Mouse (Mus musculus) embryo, embryonic 11 days (tissue): ENCODE results near the gene Hivep2.

Experiments used
- DNase-seq: peaks from one replicate; pipeline ENCODE4 v3.0.0-alpha.2; 2015

Gene Hivep2

DNA sequence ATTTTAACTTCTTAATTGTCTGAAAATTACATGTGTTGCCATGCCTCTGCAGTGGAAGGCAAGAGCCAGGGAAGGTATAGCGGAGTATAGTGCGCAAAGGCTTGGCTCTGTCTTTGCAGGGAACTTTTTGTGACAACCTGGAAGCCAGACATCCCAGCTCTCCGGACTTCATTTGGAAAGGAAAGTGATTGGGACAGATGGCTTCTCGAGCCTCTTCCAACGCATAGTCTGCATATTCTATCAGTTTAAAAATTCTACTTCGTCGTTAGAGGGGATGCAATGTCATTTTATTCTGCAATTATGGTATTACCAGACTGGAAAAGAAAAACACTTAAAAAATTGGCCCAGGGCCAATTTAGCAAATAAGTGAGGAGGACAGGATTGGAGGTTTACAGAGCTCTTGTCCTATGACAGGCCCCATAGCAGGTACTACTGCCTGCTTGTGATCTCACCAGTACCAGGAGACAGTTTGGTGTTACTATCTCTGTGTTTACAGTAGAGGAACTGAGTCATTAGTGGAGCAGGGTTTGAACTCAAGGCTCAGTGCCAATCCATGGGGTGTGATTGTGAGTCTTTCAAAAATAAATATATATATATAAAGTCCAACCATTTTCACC lies 7.8 kb downstream of the Hivep2 start:
- DNase-seq = no peak

DNA sequence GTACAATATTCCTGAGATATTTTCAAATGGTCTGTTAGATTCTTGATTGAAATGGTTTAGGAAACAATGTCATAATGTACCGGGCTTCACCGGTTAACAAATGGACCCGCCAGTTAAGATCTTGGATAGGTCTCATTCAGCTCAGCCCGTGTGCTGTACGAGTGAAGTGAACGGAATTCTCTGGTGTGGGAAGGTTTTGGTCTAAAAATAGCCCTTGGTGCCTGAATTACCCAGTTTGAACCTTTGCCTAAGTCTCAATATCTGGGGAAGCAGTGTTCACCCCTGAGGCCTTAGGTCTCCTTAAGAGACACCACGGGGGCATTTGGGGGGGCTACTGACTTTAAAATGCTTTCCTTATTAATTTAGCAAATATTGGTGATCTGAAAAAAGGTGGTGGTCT lies 8.6 kb downstream of the Hivep2 start:
- no peak for DNase-seq

DNA sequence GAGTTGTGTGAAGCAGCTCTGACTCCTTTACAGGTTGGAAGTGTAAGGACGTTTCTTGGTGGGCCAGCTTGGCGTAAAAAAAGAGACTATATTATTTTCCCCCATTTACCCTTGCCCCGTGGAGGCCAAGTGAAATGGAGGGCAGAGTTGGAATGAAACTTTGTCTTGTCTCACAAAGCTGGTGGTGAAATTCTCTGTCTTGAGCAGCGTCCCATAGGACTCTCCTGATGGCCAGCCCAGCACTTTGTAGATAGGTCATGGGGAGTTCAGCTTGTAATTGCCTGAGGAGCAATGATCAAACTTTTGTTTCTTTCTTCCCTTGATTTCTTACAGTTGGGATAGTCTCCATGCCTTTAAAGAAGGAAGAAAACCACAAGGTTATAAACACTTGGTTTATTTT lies 10.0 kb downstream of the Hivep2 start:
- DNase-seq = no peak

DNA sequence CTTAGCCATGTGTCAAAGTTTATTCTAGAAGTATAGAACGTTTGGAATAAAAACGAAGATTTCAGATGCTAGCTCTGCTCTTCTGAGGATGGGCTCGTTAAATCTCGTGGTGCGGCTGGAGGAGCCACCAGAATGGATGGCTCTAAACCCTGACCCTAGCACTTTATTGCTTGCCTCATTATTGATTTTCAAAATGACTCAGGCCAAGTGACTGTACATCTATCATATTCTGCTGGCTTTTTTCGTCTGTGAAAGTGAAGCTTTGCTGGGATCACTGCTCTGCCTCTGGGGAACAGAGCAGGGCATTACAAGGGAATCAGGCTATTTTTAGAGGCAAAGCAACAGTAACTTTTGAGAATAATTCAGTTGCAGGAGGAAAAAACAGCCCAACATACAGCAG lies 10.4 kb downstream of the Hivep2 start:
- no peak for DNase-seq

DNA sequence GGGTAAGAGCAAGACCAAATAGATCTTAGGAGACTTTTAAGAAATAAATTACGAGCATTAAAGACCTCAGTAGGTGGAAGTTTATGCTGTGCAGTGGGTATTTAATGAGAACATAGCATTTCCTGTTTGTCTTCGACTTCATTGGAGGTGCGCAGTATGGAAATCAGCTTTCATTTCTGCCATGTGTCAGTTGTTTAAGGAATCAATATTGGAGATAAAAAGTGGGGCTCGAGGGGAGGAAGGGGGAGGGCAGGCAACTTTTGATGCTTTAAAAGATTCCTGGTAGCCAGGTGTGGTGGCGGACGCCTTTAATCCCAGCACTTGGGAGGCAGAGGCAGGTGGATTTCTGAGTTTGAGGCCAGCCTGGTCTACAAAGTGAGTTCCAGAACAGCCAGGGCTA lies 16.4 kb downstream of the Hivep2 start:
- DNase-seq = no peak

DNA sequence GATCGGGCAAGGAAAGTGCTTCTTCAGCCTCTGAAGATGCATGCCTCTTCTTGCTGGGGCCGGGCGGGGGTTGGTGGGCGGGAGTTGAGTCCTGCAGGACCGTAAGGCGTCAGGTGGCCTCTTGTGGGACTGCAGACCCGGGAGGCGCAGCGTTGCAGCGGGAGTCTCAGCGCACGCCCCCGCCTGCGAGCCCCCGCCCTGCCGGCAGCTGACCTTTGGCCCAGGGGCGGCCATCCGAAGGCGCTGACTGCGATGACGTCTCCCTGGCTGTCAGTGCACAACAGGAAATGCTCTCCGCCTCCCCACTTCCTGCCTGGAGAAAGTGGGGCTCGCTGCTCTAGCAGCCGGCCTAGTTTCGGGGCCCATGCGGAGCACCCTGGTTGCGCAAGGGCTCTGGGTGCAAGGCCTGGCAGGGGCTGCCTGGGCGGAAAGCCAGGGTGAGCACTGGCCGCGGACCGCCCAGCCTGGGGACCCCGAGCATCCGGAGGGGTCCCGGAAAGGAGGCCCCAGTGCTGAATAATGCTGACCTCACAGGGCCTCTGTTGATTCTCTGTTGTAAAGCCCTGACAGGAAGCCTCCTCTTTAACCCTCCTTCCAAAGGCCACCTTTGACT lies 17.0 kb downstream of the Hivep2 start:
- DNase-seq = peak; percentile 84

DNA sequence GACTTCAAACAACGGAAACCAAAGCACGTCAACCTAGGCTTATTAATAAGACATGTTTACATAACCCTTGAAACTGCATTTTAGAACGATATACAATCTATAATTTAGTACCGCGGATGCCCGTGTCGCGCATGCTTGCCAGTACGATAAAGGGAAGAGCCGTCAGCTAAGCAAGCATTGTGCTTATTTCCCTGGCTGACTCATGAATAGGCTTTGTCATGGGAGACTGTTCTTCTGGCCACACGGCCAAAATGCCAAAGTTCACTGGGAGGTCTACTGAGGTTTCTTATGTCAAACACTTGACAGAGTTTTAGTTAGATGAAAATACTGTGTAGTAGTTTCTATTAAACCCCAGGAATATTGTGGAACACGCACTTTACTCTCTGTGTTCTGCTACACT lies 17.8 kb downstream of the Hivep2 start:
- DNase-seq = peak; percentile 49

DNA sequence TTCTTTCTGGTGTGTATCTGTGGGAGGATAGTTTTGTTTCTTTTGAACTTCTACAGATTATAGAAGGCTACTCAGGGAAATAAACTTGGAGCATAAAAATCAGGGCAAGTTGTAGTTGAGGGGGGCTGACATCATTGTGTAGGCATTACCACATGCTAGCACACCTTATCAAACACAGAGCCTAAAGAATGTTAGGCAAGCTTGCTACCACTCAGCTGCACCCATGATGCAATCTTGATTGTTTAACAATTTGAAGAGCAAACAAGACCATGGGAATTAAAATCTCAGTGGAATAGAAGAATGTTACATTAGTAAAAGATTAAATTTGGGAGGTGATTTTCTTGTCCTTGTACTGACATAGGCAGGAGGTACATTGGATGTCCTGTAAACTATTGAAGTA lies 18.4 kb downstream of the Hivep2 start:
- DNase-seq = no peak

DNA sequence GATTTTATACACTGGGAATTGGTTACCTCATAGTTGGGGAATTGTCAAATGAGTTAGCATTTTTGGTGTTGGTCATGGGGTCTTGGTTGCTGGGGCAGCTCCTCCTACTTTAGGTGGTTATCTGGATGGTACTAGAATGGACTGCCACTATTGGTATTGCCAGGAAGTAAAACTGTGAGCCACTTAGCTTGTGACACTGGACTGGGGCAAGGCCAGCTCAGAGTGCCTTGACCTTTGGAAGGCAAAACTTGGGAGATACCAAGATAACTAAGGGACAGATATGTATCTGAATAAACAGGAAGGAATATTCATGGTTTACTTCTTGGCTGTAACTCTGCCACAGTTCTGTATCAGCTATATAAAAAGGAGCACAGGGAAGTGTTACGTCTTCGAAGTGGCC lies 20.7 kb downstream of the Hivep2 start:
- DNase-seq = no peak

DNA sequence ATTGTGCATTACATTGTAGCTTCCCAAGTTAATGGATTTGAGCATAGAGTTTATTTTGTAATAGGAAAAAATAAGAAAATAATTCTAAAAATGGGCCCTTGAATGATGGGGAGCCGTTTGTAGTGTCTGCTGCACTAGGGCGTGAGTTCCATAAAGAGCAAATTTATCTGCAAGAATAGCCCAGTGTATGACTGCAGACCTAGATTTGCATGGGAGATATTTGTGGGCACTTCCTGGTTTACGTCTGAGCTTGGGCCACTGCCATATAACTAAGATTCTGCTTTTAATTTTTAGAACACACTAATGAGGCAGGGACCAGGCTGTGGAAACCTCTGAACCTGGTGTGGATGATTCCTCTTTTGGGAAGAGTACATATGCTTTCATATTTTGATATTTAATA lies 21.5 kb downstream of the Hivep2 start:
- no peak for DNase-seq

DNA sequence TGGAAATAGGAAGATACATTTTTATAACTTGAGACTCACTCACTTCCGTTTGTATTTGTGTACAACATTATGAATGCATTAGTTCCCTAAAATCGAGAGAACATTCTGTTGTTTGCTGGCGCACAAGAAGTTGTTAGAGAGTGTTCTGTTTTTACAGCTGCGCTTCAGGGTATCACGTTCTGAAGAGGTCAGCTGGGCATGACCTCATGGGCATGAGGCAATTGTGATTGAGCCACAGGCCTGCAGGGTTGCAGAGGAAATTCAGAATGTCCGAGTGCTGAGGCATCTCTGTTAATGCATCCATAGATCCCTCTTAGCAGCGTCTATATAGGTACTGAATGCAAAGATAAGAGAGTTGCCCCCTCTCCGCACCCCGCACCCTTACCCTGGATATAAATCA lies 22.4 kb downstream of the Hivep2 start:
- DNase-seq = peak; percentile 46

DNA sequence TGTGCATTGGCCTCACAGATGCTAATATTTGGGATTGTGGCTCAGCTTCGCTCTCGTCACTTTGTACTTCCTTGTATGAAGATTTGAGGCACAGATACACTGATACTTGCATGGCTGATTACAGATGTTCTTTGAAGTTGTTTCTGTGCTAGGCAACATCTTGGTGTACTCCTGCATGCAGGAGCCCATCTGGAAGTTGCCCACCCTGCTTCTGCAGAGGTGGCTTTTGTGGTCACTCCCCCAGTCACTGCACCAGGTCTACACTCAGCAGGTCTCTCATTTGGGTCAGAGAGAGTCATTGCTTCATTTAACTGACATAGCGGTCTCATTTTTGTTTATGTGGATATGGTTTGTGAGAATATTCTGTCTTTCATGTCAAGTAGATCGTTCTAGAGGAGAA lies 22.9 kb downstream of the Hivep2 start:
- DNase-seq = no peak

DNA sequence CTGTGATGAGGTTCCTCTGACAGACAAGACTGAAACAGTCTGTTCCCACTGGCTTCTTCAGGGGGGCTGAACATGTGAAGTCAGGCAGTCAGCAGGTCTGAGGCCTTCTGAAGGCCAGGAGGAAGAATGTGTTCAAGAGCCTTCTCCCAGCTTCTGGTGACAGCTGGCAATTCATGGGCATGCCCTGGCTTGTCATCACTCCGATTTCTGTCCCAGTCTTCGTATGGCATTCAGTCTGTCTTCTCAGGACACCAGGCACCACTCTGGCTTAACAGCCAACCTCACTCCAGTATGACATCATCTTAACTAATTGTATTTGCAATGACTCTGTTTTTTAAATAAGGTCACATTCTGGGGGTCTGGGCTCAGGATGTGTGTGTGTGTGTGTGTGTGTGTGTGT lies 25.0 kb downstream of the Hivep2 start:
- no peak for DNase-seq

DNA sequence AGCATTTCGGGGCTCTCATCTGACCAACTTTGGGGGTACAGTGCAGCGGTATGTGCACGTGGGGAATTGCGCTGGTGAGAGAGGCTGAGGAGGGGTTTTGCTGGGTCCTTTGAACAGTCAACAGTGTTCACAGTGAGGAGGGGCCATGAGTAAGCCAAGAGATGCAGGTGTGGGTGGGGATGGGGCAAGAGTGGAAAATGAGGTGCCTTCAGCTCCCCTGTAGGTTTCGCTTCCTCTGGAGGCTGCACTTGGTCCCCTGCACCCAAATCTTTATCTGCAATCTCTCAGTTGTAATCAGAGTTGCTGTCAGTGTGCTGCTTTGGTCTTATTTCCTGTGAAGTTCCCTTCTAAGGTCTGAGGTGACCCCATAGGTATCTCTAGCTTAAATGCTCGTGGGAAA lies 27.5 kb downstream of the Hivep2 start:
- no peak for DNase-seq

DNA sequence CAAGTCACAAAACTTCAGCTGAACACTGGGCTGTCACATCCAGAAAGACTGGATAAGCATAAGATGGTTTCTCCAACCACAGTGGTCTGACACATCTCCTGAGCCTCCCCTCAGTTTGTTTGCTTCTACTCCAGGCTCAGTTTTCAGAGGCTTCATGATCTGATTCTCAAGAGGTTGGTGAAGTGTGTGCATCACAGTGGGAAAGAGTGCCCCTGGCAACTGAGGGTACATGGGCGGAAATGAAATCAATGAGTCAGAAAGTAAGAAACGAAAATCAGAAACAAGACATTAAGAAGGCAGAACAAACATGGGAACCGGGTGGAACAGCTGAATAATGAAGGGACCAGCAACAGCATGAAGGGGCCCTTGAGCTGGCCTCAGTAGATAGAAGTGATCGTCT lies 31.5 kb downstream of the Hivep2 start:
- DNase-seq = no peak

DNA sequence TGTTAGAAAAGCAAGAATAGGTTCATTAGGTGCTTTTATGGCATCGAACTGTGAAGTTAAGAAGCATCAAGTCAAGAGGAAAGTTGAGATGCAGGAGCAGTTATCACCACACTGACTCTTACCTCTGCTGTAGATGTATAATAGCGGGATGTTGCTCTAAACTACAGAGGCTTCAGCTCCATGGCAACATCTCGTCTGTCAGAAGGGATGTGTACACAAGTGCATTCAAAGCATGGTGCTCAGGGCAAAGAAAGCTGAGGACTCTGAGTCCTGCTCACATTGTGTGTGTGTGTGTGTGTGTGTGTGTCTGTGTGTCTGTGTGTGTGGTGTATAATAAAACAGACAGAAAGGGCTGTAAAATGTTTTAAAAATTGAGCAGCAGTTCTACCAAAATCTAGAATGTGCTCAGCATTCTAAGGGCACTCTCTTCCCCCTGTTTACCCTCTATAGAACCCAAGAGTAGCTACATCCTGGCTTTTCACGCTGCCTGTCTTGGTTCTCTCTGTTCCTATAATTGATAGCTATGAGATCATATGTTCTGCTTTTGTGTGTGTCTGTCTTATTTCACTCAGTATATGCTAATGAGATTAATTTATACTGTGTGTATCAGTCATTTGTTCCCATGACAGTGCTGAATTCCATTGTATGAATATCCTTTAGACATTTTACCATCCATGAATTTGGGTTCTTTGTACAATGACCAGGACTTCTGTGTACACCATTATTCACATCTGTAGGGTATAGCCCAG lies 39.1 kb downstream of the Hivep2 start:
- no peak for DNase-seq

DNA sequence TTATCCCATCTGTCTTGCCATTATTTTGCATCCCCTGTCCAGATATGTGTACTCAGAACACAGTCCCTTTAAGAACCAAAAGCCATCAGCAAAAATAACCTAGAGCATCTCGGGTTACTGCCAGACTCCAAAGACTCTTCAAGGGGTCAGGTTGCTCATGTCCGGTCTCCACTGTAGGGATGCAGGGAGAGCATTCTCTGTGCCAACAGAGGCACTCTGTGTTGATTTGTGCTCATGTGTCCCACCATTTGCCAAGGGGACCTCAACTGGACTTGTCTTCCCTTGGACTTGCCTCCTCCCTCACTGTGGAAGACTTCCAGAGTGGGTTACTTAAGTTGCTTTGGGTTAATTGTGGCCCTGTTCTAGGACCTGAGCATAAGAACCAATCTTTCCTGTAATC lies 43.8 kb downstream of the Hivep2 start:
- DNase-seq = no peak

DNA sequence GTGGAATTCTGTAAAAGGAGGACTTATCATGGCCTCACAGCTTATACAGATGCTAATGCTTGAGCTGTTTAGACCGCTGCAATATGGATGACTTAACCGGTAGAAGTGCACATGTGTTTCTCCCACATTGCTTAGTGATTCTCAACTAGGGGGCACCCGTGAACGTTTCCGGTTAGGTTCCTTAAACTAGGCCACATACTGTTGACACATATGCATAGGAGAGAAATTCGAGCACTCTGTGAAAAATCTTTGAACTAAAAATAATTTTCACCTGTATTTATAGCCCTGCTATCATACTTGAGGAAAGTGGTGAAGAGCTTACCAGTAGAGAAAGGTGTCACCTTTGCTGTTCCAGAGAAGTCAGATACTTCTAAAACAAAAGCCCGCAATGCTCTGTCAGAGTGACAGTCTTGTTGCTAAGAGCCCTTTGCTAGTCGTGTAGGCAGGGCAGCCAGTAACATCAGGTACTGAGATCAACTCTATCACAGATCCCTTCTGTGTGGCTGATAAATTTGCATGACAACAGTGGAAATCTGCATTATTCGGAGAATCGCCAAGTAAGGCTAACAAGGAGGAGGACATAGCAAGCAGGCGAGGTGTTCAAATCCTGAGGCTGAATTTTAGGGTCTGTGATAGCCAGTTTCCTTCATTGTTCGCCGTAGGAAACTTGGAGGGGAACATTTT lies 50.6 kb downstream of the Hivep2 start:
- DNase-seq = no peak

DNA sequence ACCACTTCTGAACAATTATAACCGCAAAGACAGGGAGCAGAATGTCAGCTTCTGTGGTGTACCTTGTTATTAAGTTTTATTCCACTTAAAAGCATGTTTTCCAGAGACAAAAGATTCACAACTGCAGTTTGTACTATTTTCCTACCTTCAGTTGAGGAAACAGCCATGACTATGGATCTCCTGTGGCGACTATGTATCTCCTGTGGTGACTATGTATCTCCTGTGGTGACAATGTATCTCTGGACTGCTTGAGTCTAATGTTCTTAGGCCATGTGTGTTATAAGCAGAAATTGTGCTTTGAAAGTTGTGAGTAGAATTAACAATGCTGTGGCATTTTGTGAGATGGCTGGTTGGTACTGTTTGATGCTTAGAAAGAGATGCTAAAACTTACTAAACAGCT lies 51.5 kb downstream of the Hivep2 start:
- DNase-seq = no peak

DNA sequence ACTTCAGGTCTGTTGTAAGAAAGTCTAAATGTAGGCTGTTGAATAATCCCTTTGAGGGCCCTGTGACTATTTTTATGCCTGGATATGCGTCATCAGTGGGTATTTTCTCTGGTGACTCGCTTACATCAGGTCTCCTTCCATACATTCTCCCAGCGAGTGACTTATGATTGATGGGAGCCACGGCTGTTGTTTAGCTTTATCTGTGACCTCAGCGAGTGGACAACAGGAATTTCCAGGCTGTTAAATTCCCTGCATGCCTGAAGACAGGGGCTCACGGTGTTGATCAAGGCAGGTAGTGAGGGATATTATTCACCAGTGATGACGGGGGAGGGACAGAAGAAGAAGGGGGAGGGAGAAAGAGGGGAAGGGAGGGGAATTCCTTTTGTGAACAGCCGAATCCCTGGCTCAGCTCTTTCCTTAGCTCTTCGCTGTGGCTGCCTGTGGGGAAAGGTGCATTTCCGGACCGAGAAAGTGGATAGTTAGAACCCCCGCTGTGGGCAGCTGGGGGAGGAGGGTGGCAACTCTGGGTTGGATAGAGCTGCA lies 52.0 kb downstream of the Hivep2 start:
- DNase-seq = peak; percentile 57

DNA sequence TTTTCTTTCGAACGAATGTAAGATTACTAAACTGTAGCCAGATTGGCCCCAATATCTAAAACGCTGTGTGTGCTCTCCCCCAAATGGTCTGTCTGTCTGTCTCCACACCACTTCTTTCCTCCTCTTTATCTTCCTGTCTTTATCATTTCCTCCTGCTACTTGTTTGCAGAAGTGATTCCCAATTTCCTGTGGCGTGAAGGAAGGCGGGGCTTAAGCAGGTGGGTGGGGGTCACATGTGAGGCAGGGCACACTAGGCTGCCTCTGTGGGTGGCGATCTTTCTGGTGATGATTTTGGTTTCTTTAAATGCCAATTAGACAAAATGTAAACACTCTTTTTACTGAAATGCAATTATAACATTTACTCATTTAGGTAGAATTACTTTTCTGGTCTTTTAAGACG lies 52.8 kb downstream of the Hivep2 start:
- DNase-seq = no peak

DNA sequence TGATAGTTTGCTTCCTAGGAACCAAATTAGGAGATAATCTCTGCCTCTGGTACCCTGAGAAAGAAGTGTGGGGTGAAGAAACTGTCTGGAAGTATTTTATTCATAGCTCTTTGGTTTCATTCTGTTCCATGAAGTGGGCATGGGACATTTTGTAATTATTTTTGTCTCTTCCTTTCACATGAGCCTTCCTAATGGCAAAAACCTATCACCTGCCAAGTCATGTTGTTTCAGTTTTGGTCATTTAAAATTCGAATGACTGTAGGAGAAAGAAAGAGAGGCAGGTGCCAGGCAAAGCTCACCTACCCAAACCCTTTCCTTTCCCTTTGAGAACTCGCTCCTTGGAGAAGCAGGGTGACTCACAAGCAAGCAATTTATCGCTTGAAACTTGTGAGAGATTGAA lies 53.3 kb downstream of the Hivep2 start:
- no peak for DNase-seq

DNA sequence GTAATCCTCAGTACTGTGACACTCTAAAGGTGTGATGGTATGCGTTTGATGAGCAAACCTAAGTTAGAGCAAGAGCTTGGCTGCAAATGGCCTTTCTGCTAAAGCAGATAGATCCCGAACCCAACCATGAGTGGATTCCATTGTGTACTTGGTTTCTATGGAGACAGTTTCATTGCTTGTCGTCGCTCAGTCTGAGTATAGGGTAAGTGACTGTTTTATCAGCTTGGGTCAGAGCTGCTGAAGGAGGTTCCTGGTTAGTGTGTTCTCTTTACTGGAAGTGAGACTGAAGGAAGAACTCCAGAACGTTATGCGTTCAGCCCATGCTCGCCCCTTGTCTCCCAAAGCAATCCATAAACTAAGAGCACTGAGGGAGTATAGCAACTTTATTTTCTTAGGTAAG lies 54.4 kb downstream of the Hivep2 start:
- no peak for DNase-seq

DNA sequence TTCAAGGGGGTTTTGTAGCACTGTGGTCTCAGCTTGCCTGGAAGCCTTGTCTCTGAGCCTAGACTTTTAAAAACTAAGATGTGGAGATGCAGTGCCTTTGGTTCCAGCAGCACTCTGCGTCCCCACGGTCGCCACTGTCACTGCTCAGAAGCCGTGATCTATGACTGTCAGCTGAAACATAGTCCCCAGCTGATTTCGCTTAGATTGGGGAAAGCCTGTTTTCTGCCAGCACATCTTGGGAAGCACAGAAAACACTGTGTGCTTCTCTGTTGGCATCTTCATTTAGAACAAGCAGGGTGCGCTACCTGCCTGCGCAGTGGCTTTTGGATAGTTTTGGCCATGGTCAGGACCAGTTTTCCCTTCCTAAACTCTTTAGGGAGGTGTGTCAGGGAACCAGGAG lies 59.1 kb downstream of the Hivep2 start:
- no peak for DNase-seq
